Mouse (Mus musculus): ENCODE measurements around the gene Il1rl1. TPM values are rescaled to one million over a fixed set of nuclear protein-coding genes. Genes with fewer than 3 reads are reported as not detected.

The Il1rl1 gene
- polyA plus RNA-seq, 1 experiment: 7.9 TPM

- no peak overlapping the region for H3K27ac ChIP-seq (ENCODE audit: control insufficient read depth, insufficient read depth, low read depth, low read length, poor library complexity)
- no peak overlapping the region for H3K4me3 ChIP-seq (replicated peaks; ENCODE audit: control insufficient read depth, low read depth, low read length)
- WGBS: 65% methylated on average over 6 of the region's 6 CpGs
- H3K4me1 ChIP-seq (ENCODE audit: control insufficient read depth, insufficient read depth, low read length): peaks cover 2% of the 10 kb centered on the region
- TF ChIP-seq CTCF (IDR thresholded peaks at IDR 0.05; ENCODE audit: control insufficient read depth, insufficient read depth, low read length) (no peak), POLR2A (IDR thresholded peaks at IDR 0.05; ENCODE audit: borderline replicate concordance, control insufficient read depth, low read depth, low read length) (no peak)
Observed at GRCm38 (mm10) chr1:40399639-40400038, 29.7 kb upstream of the Il1rl1 start.

DNA sequence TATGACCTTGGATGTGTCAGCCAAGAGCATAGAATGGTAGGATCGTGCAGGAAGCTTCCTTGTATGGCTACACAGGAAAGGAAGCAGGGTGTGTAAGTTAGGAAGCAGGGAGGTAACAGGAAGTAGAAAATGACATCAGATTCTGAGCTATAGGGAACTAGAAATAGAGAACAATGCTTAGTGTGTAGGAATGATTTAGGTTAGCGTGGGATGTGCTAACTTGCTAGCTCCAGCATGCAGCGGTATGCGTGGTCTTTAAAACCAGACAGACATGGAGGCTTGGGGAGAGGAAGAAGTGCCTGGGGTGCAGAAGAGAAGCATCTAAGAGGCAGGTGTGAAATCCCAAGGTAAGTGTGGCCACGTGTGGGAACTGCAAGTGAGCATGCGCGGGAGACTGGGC lies 24.7 kb upstream of the Il1rl1 start:
- TF ChIP-seq CTCF (IDR thresholded peaks at IDR 0.05; ENCODE audit: control insufficient read depth, insufficient read depth, low read length): no peak
- TF ChIP-seq POLR2A (IDR thresholded peaks at IDR 0.05; ENCODE audit: borderline replicate concordance, control insufficient read depth, low read depth, low read length): no peak
- Histone ChIP-seq H3K4me3 (replicated peaks; ENCODE audit: control insufficient read depth, low read depth, low read length) (peak overlapping the region; percentile 38), H3K27ac (ENCODE audit: control insufficient read depth, insufficient read depth, low read depth, low read length, poor library complexity) (peak overlapping the region; percentile 48; the same call in 1 of the 2 replicates), H3K4me1 (ENCODE audit: control insufficient read depth, insufficient read depth, low read length) (peaks cover 6% of the 10 kb centered on the region)
- WGBS: 37% methylated on average over 7 of the region's 7 CpGs

DNA sequence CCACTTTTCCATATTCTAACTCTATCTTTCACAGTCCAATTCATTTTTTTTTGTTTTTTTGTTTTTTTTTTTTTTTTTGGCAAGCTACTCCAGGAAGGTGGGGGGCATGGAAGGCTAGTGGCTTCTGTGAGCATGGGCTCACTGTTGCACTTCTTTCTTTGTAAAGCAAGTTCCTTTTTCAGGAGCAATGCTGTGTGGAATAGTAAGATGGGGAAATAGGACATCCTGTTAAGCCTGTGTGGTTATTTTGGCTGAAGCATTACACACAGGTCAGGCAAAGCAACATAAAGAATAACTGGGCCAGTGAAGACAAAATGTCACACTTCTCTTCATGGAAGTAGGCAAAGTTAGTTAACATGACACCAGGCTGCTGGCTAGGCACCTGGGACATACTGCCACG lies 19.5 kb upstream of the Il1rl1 start:
- peak overlapping the region; percentile 72; the same call in 1 of the 2 replicates for H3K27ac ChIP-seq (ENCODE audit: control insufficient read depth, insufficient read depth, low read depth, low read length, poor library complexity)
- peaks cover 7% of the 10 kb centered on the region for H3K4me1 ChIP-seq (ENCODE audit: control insufficient read depth, insufficient read depth, low read length)
- no peak for TF ChIP-seq CTCF (IDR thresholded peaks at IDR 0.05; ENCODE audit: control insufficient read depth, insufficient read depth, low read length)
- no peak for TF ChIP-seq POLR2A (IDR thresholded peaks at IDR 0.05; ENCODE audit: borderline replicate concordance, control insufficient read depth, low read depth, low read length)
- 7% methylated on average over 1 of the region's 1 CpGs for WGBS
- no peak overlapping the region for H3K4me3 ChIP-seq (replicated peaks; ENCODE audit: control insufficient read depth, low read depth, low read length)

GRCm38 (mm10) chr1:40413039-40413438 lies 16.3 kb upstream of the Il1rl1 start:
- WGBS: 94% methylated on average over 1 of the region's 1 CpGs
- Histone ChIP-seq H3K27ac (ENCODE audit: control insufficient read depth, insufficient read depth, low read depth, low read length, poor library complexity) (no peak overlapping the region), H3K4me3 (replicated peaks; ENCODE audit: control insufficient read depth, low read depth, low read length) (no peak overlapping the region), H3K4me1 (ENCODE audit: control insufficient read depth, insufficient read depth, low read length) (peaks cover 5% of the 10 kb centered on the region)
- TF ChIP-seq POLR2A (IDR thresholded peaks at IDR 0.05; ENCODE audit: borderline replicate concordance, control insufficient read depth, low read depth, low read length): no peak
- no peak for TF ChIP-seq CTCF (IDR thresholded peaks at IDR 0.05; ENCODE audit: control insufficient read depth, insufficient read depth, low read length)

DNA sequence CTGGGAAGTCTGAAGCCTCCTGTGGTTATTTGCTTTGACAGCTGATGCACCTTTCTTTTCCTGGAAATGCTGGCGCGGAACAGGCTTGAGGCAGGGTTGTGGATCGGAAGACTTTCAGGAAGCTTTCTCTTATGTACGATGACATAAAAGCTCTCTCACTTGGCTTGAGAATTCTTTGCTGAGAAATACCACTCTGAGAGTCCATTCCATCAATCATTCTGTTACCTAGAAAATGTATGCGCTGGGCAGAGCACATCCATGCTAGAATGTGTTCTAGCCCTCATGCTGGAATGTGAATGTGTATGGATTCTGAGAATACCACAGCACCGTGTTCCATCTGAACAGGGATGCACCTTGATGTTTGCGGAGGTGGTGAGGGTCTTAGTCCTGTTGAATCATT lies 15.1 kb upstream of the Il1rl1 start:
- TF ChIP-seq POLR2A (IDR thresholded peaks at IDR 0.05; ENCODE audit: borderline replicate concordance, control insufficient read depth, low read depth, low read length) (no peak), CTCF (IDR thresholded peaks at IDR 0.05; ENCODE audit: control insufficient read depth, insufficient read depth, low read length) (no peak)
- no peak overlapping the region for H3K4me3 ChIP-seq (replicated peaks; ENCODE audit: control insufficient read depth, low read depth, low read length)
- 91% methylated on average over 7 of the region's 7 CpGs for WGBS
- peaks cover 6% of the 10 kb centered on the region for H3K4me1 ChIP-seq (ENCODE audit: control insufficient read depth, insufficient read depth, low read length)
- H3K27ac ChIP-seq (ENCODE audit: control insufficient read depth, insufficient read depth, low read depth, low read length, poor library complexity): no peak overlapping the region

DNA sequence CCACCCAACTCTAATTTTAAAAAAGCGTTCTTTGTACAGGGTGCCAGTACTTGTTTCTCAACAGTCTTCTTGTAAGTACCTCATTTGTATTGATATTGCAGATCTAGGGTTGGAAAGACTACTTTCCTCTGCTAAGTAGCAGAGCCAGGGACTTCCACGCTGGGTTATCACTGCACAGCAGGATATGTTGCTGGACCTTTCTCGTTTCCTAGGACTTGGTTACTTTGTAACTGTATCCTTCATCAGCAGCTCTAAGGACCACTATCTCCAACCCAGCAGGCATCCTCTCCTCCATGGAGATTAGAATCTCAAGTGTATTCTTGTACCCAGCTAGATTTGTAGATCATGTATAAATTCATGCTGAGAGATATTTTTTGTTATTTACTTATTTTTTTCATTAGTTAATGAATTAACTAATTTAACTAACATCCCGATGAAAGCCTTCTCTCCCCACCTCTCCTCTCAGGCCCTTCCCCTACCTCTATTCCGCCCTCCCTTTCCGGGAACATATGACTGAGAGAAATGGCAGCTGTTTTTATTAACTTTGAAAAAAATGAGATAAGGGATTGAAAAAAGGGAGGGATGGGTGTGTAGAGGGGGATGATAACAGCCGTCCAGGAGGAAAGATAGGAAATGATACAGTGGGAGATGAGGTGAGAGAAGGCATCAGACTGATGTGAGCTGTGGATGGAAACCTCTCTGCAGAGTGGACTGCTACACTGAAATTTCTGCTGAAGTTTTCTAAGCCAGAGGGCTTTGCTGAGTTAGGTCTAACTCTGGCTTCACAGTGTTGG lies 14.3 kb upstream of the Il1rl1 start:
- TF ChIP-seq CTCF (IDR thresholded peaks at IDR 0.05; ENCODE audit: control insufficient read depth, insufficient read depth, low read length) (no peak), POLR2A (IDR thresholded peaks at IDR 0.05; ENCODE audit: borderline replicate concordance, control insufficient read depth, low read depth, low read length) (no peak)
- 56% methylated on average over 7 of the region's 7 CpGs for WGBS
- no peak overlapping the region for H3K27ac ChIP-seq (ENCODE audit: control insufficient read depth, insufficient read depth, low read depth, low read length, poor library complexity)

GRCm38 (mm10) chr1:40417034-40417433 lies 12.3 kb upstream of the Il1rl1 start:
- no peak overlapping the region for H3K4me3 ChIP-seq (replicated peaks; ENCODE audit: control insufficient read depth, low read depth, low read length)
- H3K4me1 ChIP-seq (ENCODE audit: control insufficient read depth, insufficient read depth, low read length): peaks cover 4% of the 10 kb centered on the region
- no peak overlapping the region for H3K27ac ChIP-seq (ENCODE audit: control insufficient read depth, insufficient read depth, low read depth, low read length, poor library complexity)
- 81% methylated on average over 2 of the region's 2 CpGs for WGBS
- TF ChIP-seq CTCF (IDR thresholded peaks at IDR 0.05; ENCODE audit: control insufficient read depth, insufficient read depth, low read length) (no peak), POLR2A (IDR thresholded peaks at IDR 0.05; ENCODE audit: borderline replicate concordance, control insufficient read depth, low read depth, low read length) (no peak)

More for the DNA sequence above, 14.3 kb upstream of the Il1rl1 start:
- Histone ChIP-seq H3K4me1 (ENCODE audit: control insufficient read depth, insufficient read depth, low read length) (peaks cover 5% of the 10 kb centered on the region), H3K4me3 (replicated peaks; ENCODE audit: control insufficient read depth, low read depth, low read length) (no peak overlapping the region)

GRCm38 (mm10) chr1:40418512-40418911 lies 10.9 kb upstream of the Il1rl1 start:
- H3K4me1 ChIP-seq (ENCODE audit: control insufficient read depth, insufficient read depth, low read length): peaks cover 2% of the 10 kb centered on the region; the same call in 1 of the 2 replicates
- no peak overlapping the region for H3K27ac ChIP-seq (ENCODE audit: control insufficient read depth, insufficient read depth, low read depth, low read length, poor library complexity)
- no peak overlapping the region for H3K4me3 ChIP-seq (replicated peaks; ENCODE audit: control insufficient read depth, low read depth, low read length)
- WGBS: 19% methylated on average over 5 of the region's 5 CpGs
- TF ChIP-seq POLR2A (IDR thresholded peaks at IDR 0.05; ENCODE audit: borderline replicate concordance, control insufficient read depth, low read depth, low read length) (no peak), CTCF (IDR thresholded peaks at IDR 0.05; ENCODE audit: control insufficient read depth, insufficient read depth, low read length) (no peak)
